7 mouse cellular contexts compared by ENCODE assay signal in the genomic region with DNA sequence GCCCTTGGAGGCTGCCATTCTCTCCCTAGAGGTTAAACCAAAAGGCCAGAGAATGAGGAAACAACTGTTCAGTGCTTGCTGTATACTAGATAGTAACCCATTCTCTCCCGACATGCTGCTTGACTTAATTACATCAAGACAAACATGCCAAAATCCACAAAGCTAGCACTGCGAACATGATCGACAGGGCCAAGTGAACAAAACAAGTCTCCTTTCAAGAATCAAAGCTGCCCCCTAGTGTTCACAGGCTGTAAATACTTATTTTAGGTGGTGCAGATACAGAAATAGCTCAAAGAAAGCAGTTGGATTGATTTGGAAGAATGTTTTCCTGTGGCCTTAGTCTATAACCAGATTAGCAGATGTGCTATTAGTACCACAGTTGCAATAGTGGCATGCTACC. TPM values are rescaled to one million over a fixed set of nuclear protein-coding genes. Genes with fewer than 3 reads are reported as not detected.
DNase-seq lines count a peak whose midpoint lies in the region; ATAC-seq and TF ChIP-seq lines count a peak whose summit lies in the region.

No protein-coding gene starts in this region.

- TF ChIP-seq RAD21 in MEL (IDR thresholded peaks at IDR 0.05; ENCODE audit: low read depth, low read length), result peak; percentile 86

- H3K9ac ChIP-seq in limb, embryonic 11.5 days (ENCODE audit: low read length), result no peak overlapping the region
- no peak overlapping the region for H3K9ac ChIP-seq in MEL (ENCODE audit: control insufficient read depth, low read depth, low read length, poor library complexity, severe bottlenecking)
- no peak overlapping the region for H3K9ac ChIP-seq in liver, embryonic 14.5 days (replicated peaks)

- H3K4me2 ChIP-seq in limb, embryonic 11.5 days (ENCODE audit: low read depth, severe bottlenecking), result no peak overlapping the region
- no peak overlapping the region for H3K4me2 ChIP-seq in liver, embryonic 14.5 days (ENCODE audit: low read depth)

- intact Hi-C loops in heart, postnatal 36 days (cut with DNase I), result no loop called here

- no peaks in the 10 kb centered on the region for H3K36me3 ChIP-seq in limb, embryonic 11.5 days (ENCODE audit: control insufficient read depth, insufficient read depth, low read length)
- peaks cover 35% of the 10 kb centered on the region for H3K36me3 ChIP-seq in limb, embryonic 10.5 days
- peaks cover 0 to 8% of the 10 kb centered on the region in 2 experiments; a peak in 2 of 4 replicates for H3K36me3 ChIP-seq in MEL (ENCODE audit: control insufficient read depth in 1 of 2, insufficient read depth in 2 of 2, low read length in 2 of 2)
- H3K36me3 ChIP-seq in liver, embryonic 14.5 days (replicated peaks; ENCODE audit: control insufficient read depth, insufficient read depth, low read depth), result no peaks in the 10 kb centered on the region

- peak; percentile 41 for DNase-seq in limb, embryonic 11.5 days (ENCODE audit: low spot score)
- no peak for DNase-seq in limb, embryonic 10.5 days (ENCODE audit: low spot score)
- peak; percentile 73 for DNase-seq in MEL (ENCODE audit: low read depth, low spot score)
- peak; percentile 41 for DNase-seq in cerebellum, adult 9-10 months
- DNase-seq in heart, postnatal 36 days, result peak; percentile 11 to 24
- peak; percentile 22 to 35 (median 26) for DNase-seq in liver, embryonic 14.5 days (ENCODE audit: low read depth in 3 of 3, low spot score in 3 of 3)
- DNase-seq in right cerebral cortex, postnatal 14 days, result peak; percentile 18

- H3K27ac ChIP-seq in limb, embryonic 11.5 days (replicated peaks; ENCODE audit: low read depth, low read length), result no peak overlapping the region
- H3K27ac ChIP-seq in limb, embryonic 10.5 days, result no peak overlapping the region
- H3K27ac ChIP-seq in MEL (ENCODE audit: control insufficient read depth, low read depth, low read length), result no peak overlapping the region
- H3K27ac ChIP-seq in liver, embryonic 14.5 days, result no peak overlapping the region

- no peak overlapping the region for H3K4me3 ChIP-seq in limb, embryonic 11.5 days (ENCODE audit: low read depth, low read length)
- H3K4me3 ChIP-seq in limb, embryonic 10.5 days, result no peak overlapping the region
- H3K4me3 ChIP-seq in MEL (ENCODE audit: control insufficient read depth in 1 of 2, insufficient read depth in 1 of 2, low read depth in 2 of 2, low read length in 2 of 2), result no peak overlapping the region
- no peak overlapping the region for H3K4me3 ChIP-seq in liver, embryonic 14.5 days (ENCODE audit: insufficient read depth in 1 of 2, low read depth in 2 of 2, low read length in 2 of 2)

- H3K9me3 ChIP-seq in limb, embryonic 11.5 days (ENCODE audit: control insufficient read depth, low read length), result no peaks in the 10 kb centered on the region
- H3K9me3 ChIP-seq in limb, embryonic 10.5 days (replicated peaks), result no peaks in the 10 kb centered on the region
- no peaks in the 10 kb centered on the region for H3K9me3 ChIP-seq in MEL (replicated peaks; ENCODE audit: insufficient read depth, low read length)
- no peaks in the 10 kb centered on the region for H3K9me3 ChIP-seq in liver, embryonic 14.5 days (ENCODE audit: control insufficient read depth, low read length)

- no peak for ATAC-seq in limb, embryonic 11.5 days (ENCODE audit: insufficient number of reproducible peaks, low FRiP score, low TSS enrichment, low read depth)
- ATAC-seq in liver, embryonic 14.5 days (ENCODE audit: insufficient read depth), result no peak

- no peak for TF ChIP-seq EP300 in MEL (IDR thresholded peaks at IDR 0.05; ENCODE audit: low read depth in 1 of 2, low read length in 2 of 2)
- TF ChIP-seq EP300 in liver, embryonic 14.5 days (IDR thresholded peaks at IDR 0.05; ENCODE audit: low read depth), result no peak

- 40% methylated on average over 3 of the region's 3 CpGs for WGBS in limb, embryonic 11.5 days
- WGBS in limb, embryonic 10.5 days, result 57% methylated on average over 3 of the region's 3 CpGs
- 38% methylated on average over 3 of the region's 3 CpGs for WGBS in liver, embryonic 14.5 days (ENCODE audit: insufficient replicate concordance)

- no peak for TF ChIP-seq POLR2A in MEL (IDR thresholded peaks at IDR 0.05; ENCODE audit: control insufficient read depth in 1 of 2, insufficient read depth in 1 of 2, low read depth in 1 of 2, low read length in 2 of 2, poor library complexity in 1 of 2)

- no peaks in the 10 kb centered on the region for H3K27me3 ChIP-seq in limb, embryonic 11.5 days (ENCODE audit: control insufficient read depth, insufficient read depth, low read length)
- no peaks in the 10 kb centered on the region for H3K27me3 ChIP-seq in limb, embryonic 10.5 days (ENCODE audit: low read depth, poor library complexity, severe bottlenecking)
- H3K27me3 ChIP-seq in MEL (ENCODE audit: control insufficient read depth in 1 of 2, insufficient read depth in 2 of 2, low read length in 2 of 2), result no peaks in the 10 kb centered on the region
- H3K27me3 ChIP-seq in liver, embryonic 14.5 days (ENCODE audit: control insufficient read depth, insufficient read depth, low read length), result no peaks in the 10 kb centered on the region

- H3K79me2 ChIP-seq in MEL (ENCODE audit: control insufficient read depth, insufficient read depth, low read length, poor library complexity), result no peaks in the 10 kb centered on the region

- TF ChIP-seq CTCF in MEL (IDR thresholded peaks at IDR 0.05 in 2 of 3, conservative IDR thresholded peaks at IDR 0.05 in 1 of 3; ENCODE audit: control insufficient read depth in 1 of 3, insufficient read depth in 1 of 3, low read depth in 2 of 3, low read length in 3 of 3, poor library complexity in 1 of 3, severe bottlenecking in 1 of 3), result peak; percentile 32 to 77 (median 60)
- TF ChIP-seq CTCF in liver, embryonic 14.5 days (IDR thresholded peaks at IDR 0.05; ENCODE audit: low read depth), result peak; percentile 64

- no peaks in the 10 kb centered on the region for H3K4me1 ChIP-seq in limb, embryonic 11.5 days (ENCODE audit: control insufficient read depth, insufficient read depth, low read length)
- H3K4me1 ChIP-seq in limb, embryonic 10.5 days, result 0 out of 2 replicates have a peak, but pooled peaks cover 4% of the 10 kb centered on the region
- H3K4me1 ChIP-seq in MEL (ENCODE audit: control insufficient read depth in 1 of 2, insufficient read depth in 2 of 2, low read length in 2 of 2), result peaks cover 3 to 8% of the 10 kb centered on the region in 2 experiments; a peak in 2 of 4 replicates
- peaks cover 0 to 2% of the 10 kb centered on the region in 2 experiments; a peak in 1 of 4 replicates for H3K4me1 ChIP-seq in liver, embryonic 14.5 days (replicated peaks; ENCODE audit: control insufficient read depth in 2 of 2, insufficient read depth in 2 of 2, low read length in 1 of 2)

TF ChIP-seq in MEL, 35 proteins besides CTCF, POLR2A, EP300 and RAD21:
- TF ChIP-seq BHLHE40 (IDR thresholded peaks at IDR 0.05; ENCODE audit: borderline replicate concordance, low read depth, low read length) (no peak), SMC3 (IDR thresholded peaks at IDR 0.05; ENCODE audit: low read depth, low read length) (peak; percentile 83), SIN3A (IDR thresholded peaks at IDR 0.05; ENCODE audit: low read length) (0 out of 2 replicates have a peak, but pooled peaks have one; percentile 21), ZC3H11A (IDR thresholded peaks at IDR 0.05; ENCODE audit: low read depth, low read length) (peak; percentile 79)

RNA-seq across cellular contexts. Expression of a gene that starts 44.3 kb away (rescaled TPM):
- polyA plus RNA-seq in limb, embryonic 11.5 days (2014; fragmentation: Nextera tagmentation; extraction: Ambion mirVana), result not detected in 2 replicates
- polyA plus RNA-seq in limb, embryonic 10.5 days (2016; fragmentation: Nextera tagmentation; extraction: Ambion mirVana), result not detected in 2 replicates
- not detected in 2 replicates for total RNA-seq in MEL (2012; rRNA removed)
- under 1 TPM in 1 of 2 experiments, not detected in 1; 0.06 TPM for polyA plus RNA-seq in MEL (2012; ENCODE audit: insufficient read depth in 1 of 2, insufficient read length in 2 of 2, low read depth in 1 of 2, low replicate concordance in 2 of 2, missing spikeins in 1 of 2)
- not detected for total RNA-seq in heart, postnatal 36 days (2021)
- 1.6 and 2.3 TPM in 2 replicates for polyA plus RNA-seq in liver, embryonic 14.5 days (2012; rRNA removed)
- polyA plus RNA-seq in liver, embryonic 14.5 days (2014; fragmentation: Nextera tagmentation; extraction: Ambion mirVana), result 4.0 and 4.1 TPM in 2 replicates
